In genomic region chr11:115192180-115192579, GRCm38 (mm10) we compare ENCODE assay signal across 8 mouse cellular contexts. TPM values are rescaled to one million over a fixed set of nuclear protein-coding genes. Genes with fewer than 3 reads are reported as not detected.
DNase-seq lines count a peak whose midpoint lies in the region; ATAC-seq and TF ChIP-seq lines count a peak whose summit lies in the region.

No protein-coding gene starts in this region.

- peak; percentile 43; the same call in 1 of the 2 replicates for TF ChIP-seq POLR2A in lung, adult 2 months (IDR thresholded peaks at IDR 0.05; ENCODE audit: borderline replicate concordance, extremely low read depth, low read depth, low read length)

- WGBS in limb, embryonic 11.5 days, result 63% methylated on average over 9 of the region's 9 CpGs
- 71% methylated on average over 9 of the region's 9 CpGs for WGBS in limb, embryonic 10.5 days
- WGBS in lung, adult 2 months, result 12% methylated on average over 9 of the region's 9 CpGs
- 82% methylated on average over 9 of the region's 9 CpGs for WGBS in forebrain, embryonic 13.5 days

- H3K4me1 ChIP-seq in limb, embryonic 11.5 days (ENCODE audit: control insufficient read depth, insufficient read depth, low read length), result peaks cover 5% of the 10 kb centered on the region; the same call in 1 of the 2 replicates
- H3K4me1 ChIP-seq in limb, embryonic 10.5 days, result peaks cover 19% of the 10 kb centered on the region
- peaks cover 15% of the 10 kb centered on the region for H3K4me1 ChIP-seq in lung, adult 2 months (ENCODE audit: control insufficient read depth, insufficient read depth, low read length)
- H3K4me1 ChIP-seq in forebrain, embryonic 13.5 days, result peaks cover 9% of the 10 kb centered on the region

- H3K4me2 ChIP-seq in limb, embryonic 11.5 days (ENCODE audit: low read depth, severe bottlenecking), result no peak overlapping the region
- no peak overlapping the region for H3K4me2 ChIP-seq in forebrain, embryonic 13.5 days

- H3K9me3 ChIP-seq in limb, embryonic 11.5 days (ENCODE audit: control insufficient read depth, low read length), result no peaks in the 10 kb centered on the region
- no peaks in the 10 kb centered on the region for H3K9me3 ChIP-seq in limb, embryonic 10.5 days (replicated peaks)
- no peaks in the 10 kb centered on the region for H3K9me3 ChIP-seq in forebrain, embryonic 13.5 days (replicated peaks)

- 0 out of 2 replicates have a peak overlapping the region, but pooled peaks have one; percentile 22 for H3K9ac ChIP-seq in limb, embryonic 11.5 days (ENCODE audit: low read length)
- H3K9ac ChIP-seq in forebrain, embryonic 13.5 days, result no peak overlapping the region

- intact Hi-C loops in heart, postnatal 14 days (cut with DNase I), result no loop called here
- intact Hi-C loops in left cerebral cortex, postnatal 4 days (cut with DNase I), result no loop called here

- H3K4me3 ChIP-seq in limb, embryonic 11.5 days (ENCODE audit: low read depth, low read length), result no peak overlapping the region
- H3K4me3 ChIP-seq in limb, embryonic 10.5 days, result no peak overlapping the region
- peak overlapping the region; percentile 10 for H3K4me3 ChIP-seq in lung, adult 2 months (replicated peaks; ENCODE audit: extremely low read depth, low read depth, low read length)
- no peak overlapping the region for H3K4me3 ChIP-seq in forebrain, embryonic 13.5 days

- peaks cover under 1% of the 10 kb centered on the region for H3K36me3 ChIP-seq in limb, embryonic 11.5 days (ENCODE audit: control insufficient read depth, insufficient read depth, low read length)
- peaks cover 12% of the 10 kb centered on the region for H3K36me3 ChIP-seq in limb, embryonic 10.5 days
- H3K36me3 ChIP-seq in forebrain, embryonic 13.5 days (ENCODE audit: poor library complexity, severe bottlenecking), result 0 out of 2 replicates have a peak, but pooled peaks cover 7% of the 10 kb centered on the region

- H3K27ac ChIP-seq in limb, embryonic 11.5 days (replicated peaks; ENCODE audit: low read depth, low read length), result 0 out of 2 replicates have a peak overlapping the region, but pooled peaks have one; percentile 21
- H3K27ac ChIP-seq in limb, embryonic 10.5 days, result no peak overlapping the region
- no peak overlapping the region for H3K27ac ChIP-seq in forebrain, embryonic 13.5 days

- no peak for TF ChIP-seq CTCF in lung, adult 2 months (IDR thresholded peaks at IDR 0.05; ENCODE audit: insufficient read depth, low read length)

- no peaks in the 10 kb centered on the region for H3K27me3 ChIP-seq in limb, embryonic 11.5 days (ENCODE audit: control insufficient read depth, insufficient read depth, low read length)
- H3K27me3 ChIP-seq in limb, embryonic 10.5 days (ENCODE audit: low read depth, poor library complexity, severe bottlenecking), result no peaks in the 10 kb centered on the region
- H3K27me3 ChIP-seq in forebrain, embryonic 13.5 days, result no peaks in the 10 kb centered on the region

- ATAC-seq in limb, embryonic 11.5 days (ENCODE audit: insufficient number of reproducible peaks, low FRiP score, low TSS enrichment, low read depth), result no peak
- peak; percentile 34 for ATAC-seq in common myeloid progenitor, adult 5-6 weeks (replicated peaks; ENCODE audit: low read depth, poor library complexity, severe bottlenecking)
- no peak for ATAC-seq in forebrain, embryonic 13.5 days

- DNase-seq in limb, embryonic 11.5 days (ENCODE audit: low spot score), result no peak
- DNase-seq in limb, embryonic 10.5 days (ENCODE audit: low spot score), result no peak
- DNase-seq in heart, postnatal 14 days, result peak; percentile 59 to 69
- peak; percentile 58 for DNase-seq in lung, adult 2 months
- no peak for DNase-seq in cerebellum, adult 8-10 months
- DNase-seq in left cerebral cortex, postnatal 4 days, result no peak

RNA-seq across cellular contexts. Expression of gene Nat9, which starts 4.5 kb away (rescaled TPM):
- polyA plus RNA-seq in limb, embryonic 11.5 days (2014; fragmentation: Nextera tagmentation; extraction: Ambion mirVana), result 17.1 and 21.0 TPM in 2 replicates
- 15.6 and 22.7 TPM in 2 replicates for polyA plus RNA-seq in limb, embryonic 10.5 days (2016; fragmentation: Nextera tagmentation; extraction: Ambion mirVana)
- total RNA-seq in common myeloid progenitor, adult 5-6 weeks (2017), result 17.2 and 19.7 TPM in 2 replicates
- 10 to 100 TPM; 17.0 to 17.1 TPM for total RNA-seq in heart, postnatal 14 days (2021)
- 18.8 and 26.4 TPM in 2 replicates for polyA plus RNA-seq in lung, adult 2 months (2012; rRNA removed)
- 18.2 and 20.3 TPM in 2 replicates for polyA plus RNA-seq in forebrain, embryonic 13.5 days (2015; fragmentation: Nextera tagmentation; extraction: Ambion mirVana)
- total RNA-seq in left cerebral cortex, postnatal 4 days (2021), result 10 to 100 TPM; 12.5 to 15.6 TPM

RNA-seq across cellular contexts. Expression of gene Tmem104, which starts 4.9 kb away (rescaled TPM):
- polyA plus RNA-seq in limb, embryonic 11.5 days (2014; fragmentation: Nextera tagmentation; extraction: Ambion mirVana), result 7.7 and 9.8 TPM in 2 replicates
- 9.1 and 9.8 TPM in 2 replicates for polyA plus RNA-seq in limb, embryonic 10.5 days (2016; fragmentation: Nextera tagmentation; extraction: Ambion mirVana)
- 2.2 and 3.7 TPM in 2 replicates for total RNA-seq in common myeloid progenitor, adult 5-6 weeks (2017)
- 1 to 10 TPM; 9.5 to 9.6 TPM for total RNA-seq in heart, postnatal 14 days (2021)
- polyA plus RNA-seq in lung, adult 2 months (2012; rRNA removed), result 19.1 and 21.6 TPM in 2 replicates
- 7.8 and 9.2 TPM in 2 replicates for polyA plus RNA-seq in forebrain, embryonic 13.5 days (2015; fragmentation: Nextera tagmentation; extraction: Ambion mirVana)
- total RNA-seq in left cerebral cortex, postnatal 4 days (2021), result 10 to 100 TPM; 18.1 to 18.2 TPM

RNA-seq across cellular contexts. Expression of gene Slc9a3r1, which starts 29.0 kb away (rescaled TPM):
- 24.9 and 29.5 TPM in 2 replicates for polyA plus RNA-seq in limb, embryonic 11.5 days (2014; fragmentation: Nextera tagmentation; extraction: Ambion mirVana)
- 30.7 and 32.2 TPM in 2 replicates for polyA plus RNA-seq in limb, embryonic 10.5 days (2016; fragmentation: Nextera tagmentation; extraction: Ambion mirVana)
- total RNA-seq in common myeloid progenitor, adult 5-6 weeks (2017), result 45.5 and 53.4 TPM in 2 replicates
- total RNA-seq in heart, postnatal 14 days (2021), result 10 to 100 TPM; 12.7 to 13.5 TPM
- 46.8 and 60.1 TPM in 2 replicates for polyA plus RNA-seq in lung, adult 2 months (2012; rRNA removed)
- 28.8 TPM in 2 replicates for polyA plus RNA-seq in forebrain, embryonic 13.5 days (2015; fragmentation: Nextera tagmentation; extraction: Ambion mirVana)
- total RNA-seq in left cerebral cortex, postnatal 4 days (2021), result 10 to 100 TPM; 38.7 to 41.3 TPM

RNA-seq across cellular contexts. Expression of gene Cd300lf, which starts 58.4 kb away (rescaled TPM):
- polyA plus RNA-seq in limb, embryonic 11.5 days (2014; fragmentation: Nextera tagmentation; extraction: Ambion mirVana), result 0.19 TPM in 1 of 2 replicates, not detected in the other
- polyA plus RNA-seq in limb, embryonic 10.5 days (2016; fragmentation: Nextera tagmentation; extraction: Ambion mirVana), result 0.06 TPM in 1 of 2 replicates, not detected in the other
- total RNA-seq in common myeloid progenitor, adult 5-6 weeks (2017), result not detected in 2 replicates
- under 1 TPM; 0.46 to 0.69 TPM for total RNA-seq in heart, postnatal 14 days (2021)
- 12.2 and 20.6 TPM in 2 replicates for polyA plus RNA-seq in lung, adult 2 months (2012; rRNA removed)
- polyA plus RNA-seq in forebrain, embryonic 13.5 days (2015; fragmentation: Nextera tagmentation; extraction: Ambion mirVana), result 0.11 TPM in 1 of 2 replicates, not detected in the other
- total RNA-seq in left cerebral cortex, postnatal 4 days (2021), result under 1 TPM; 0.30 to 0.48 TPM

Comparison
In these comparisons a context has a peak if more than half of its experiments do, and no peak if none do; other contexts are left out.
1. DNase-seq: peak in heart, postnatal 14 days (2 of 2) and lung, adult 2 months (single experiment); none in limb, embryonic 11.5 days (single experiment), limb, embryonic 10.5 days (single experiment), cerebellum, adult 8-10 months (single experiment) and left cerebral cortex, postnatal 4 days (single experiment).